Mouse (Mus musculus) olfactory bulb, adult 2 months (tissue): ENCODE measurements around the gene Cactin.
A peak's percentile ranks its signal among the peaks of the same experiment; 100 is the strongest.

Source experiments
- CTCF ChIP-seq: fragments of 200-500 bp; IDR thresholded peaks from 2 replicates; pipeline ENCODE4 v1.5.1; 2012; ENCODE audit warnings: low read depth, mild to moderate bottlenecking, low read length, moderate library complexity; ENCODE audit not compliant: insufficient read depth
- POLR2A ChIP-seq: fragments of 200-500 bp; IDR thresholded peaks from 2 replicates; pipeline ENCODE4 v1.6.1; 2012; ENCODE audit warnings: mild to moderate bottlenecking, low read depth, low read length, moderate library complexity; ENCODE audit not compliant: insufficient read depth

DNA sequence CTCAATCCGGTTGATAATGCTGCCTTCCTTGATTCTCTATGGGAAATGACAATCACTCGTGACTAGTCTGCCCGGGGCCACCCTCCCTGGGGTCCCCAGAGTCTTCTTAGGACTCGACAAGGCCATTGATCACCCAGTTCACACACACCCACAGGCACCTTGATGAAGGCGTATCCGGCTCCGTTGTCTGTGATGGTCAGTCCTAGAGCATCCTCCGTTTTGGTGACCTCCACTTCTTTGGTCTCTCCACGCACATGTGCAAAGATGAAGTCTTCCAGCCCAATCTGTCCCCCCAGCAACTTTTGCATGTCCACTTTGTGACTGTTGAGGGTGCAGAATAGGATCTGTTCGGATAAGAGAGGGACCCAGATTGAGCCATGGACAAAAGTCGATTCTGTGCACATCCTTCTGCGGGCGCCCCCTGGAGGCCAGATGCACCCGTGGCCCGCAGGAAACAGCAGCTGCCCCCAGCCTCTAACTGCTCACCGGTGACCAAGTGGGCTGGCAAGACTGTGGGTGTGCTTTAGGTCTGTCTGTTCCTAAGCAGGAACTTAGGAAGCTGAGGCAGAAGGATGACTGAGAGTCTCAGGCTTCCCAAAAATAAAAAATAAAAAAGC is 20.5 kb downstream of the Cactin start:
- peak; percentile 81 for TF ChIP-seq CTCF
- no peak for TF ChIP-seq POLR2A
